Mouse (Mus musculus): Measurements from ENCODE around the gene Sept10. TPM values are rescaled to one million over a fixed set of nuclear protein-coding genes. Genes with fewer than 3 reads are reported as not detected.

The Sept10 gene
- total and polyA plus RNA-seq, 3 experiments: not detected

Other genes starting within 250 kb of the Sept10 start
- not detected in 2 replicates for gene Sowahc, start 106 bp upstream of the Sept10 start, total RNA-seq (2012; rRNA removed)
- not detected for gene Sowahc, start 106 bp upstream of the Sept10 start, polyA plus RNA-seq (2012; ENCODE audit: insufficient read depth in 1 of 2, insufficient read length in 2 of 2, low read depth in 1 of 2, low replicate concordance in 2 of 2, missing spikeins in 1 of 2)
- 18.9 and 50.4 TPM in 2 replicates for gene P4ha1, start 101.4 kb upstream of the Sept10 start, total RNA-seq (2012; rRNA removed)
- 10 to 100 TPM in 1 of 2 experiments, not detected in 1; 50.2 TPM for gene P4ha1, start 101.4 kb upstream of the Sept10 start, polyA plus RNA-seq (2012; ENCODE audit: insufficient read depth in 1 of 2, insufficient read length in 2 of 2, low read depth in 1 of 2, low replicate concordance in 2 of 2, missing spikeins in 1 of 2)
- 17.6 and 28.6 TPM in 2 replicates for gene Gm10273, start 173.8 kb upstream of the Sept10 start, total RNA-seq (2012; rRNA removed)
- 100 to 1,000 TPM in 1 of 2 experiments, 10 to 100 TPM in 1; 16.6 to 132 TPM for gene Gm10273, start 173.8 kb upstream of the Sept10 start, polyA plus RNA-seq (2012; ENCODE audit: insufficient read depth in 1 of 2, insufficient read length in 2 of 2, low read depth in 1 of 2, low replicate concordance in 2 of 2, missing spikeins in 1 of 2)
- not detected in 2 replicates for gene Pla2g12b, start 181.8 kb upstream of the Sept10 start, total RNA-seq (2012; rRNA removed)
- not detected for gene Pla2g12b, start 181.8 kb upstream of the Sept10 start, polyA plus RNA-seq (2012; ENCODE audit: insufficient read depth in 1 of 2, insufficient read length in 2 of 2, low read depth in 1 of 2, low replicate concordance in 2 of 2, missing spikeins in 1 of 2)
- not detected in 2 replicates for gene Oit3, start 219.9 kb upstream of the Sept10 start, total RNA-seq (2012; rRNA removed)
- under 1 TPM in 1 of 2 experiments, not detected in 1; 0.07 TPM for gene Oit3, start 219.9 kb upstream of the Sept10 start, polyA plus RNA-seq (2012; ENCODE audit: insufficient read depth in 1 of 2, insufficient read length in 2 of 2, low read depth in 1 of 2, low replicate concordance in 2 of 2, missing spikeins in 1 of 2)